Mouse (Mus musculus) liver, embryonic 14.5 days (tissue): ENCODE results near the gene Fastk.

ENCODE experiments used
- CTCF ChIP-seq: IDR thresholded peaks from 2 replicates; pipeline ENCODE4 v1.5.1; 2016; ENCODE audit warnings: antibody characterized with exemption, low read depth, control low read depth
- EP300 ChIP-seq: IDR thresholded peaks from 2 replicates; pipeline ENCODE4 v1.6.1; 2016; ENCODE audit warnings: antibody characterized with exemption, low read depth

DNA sequence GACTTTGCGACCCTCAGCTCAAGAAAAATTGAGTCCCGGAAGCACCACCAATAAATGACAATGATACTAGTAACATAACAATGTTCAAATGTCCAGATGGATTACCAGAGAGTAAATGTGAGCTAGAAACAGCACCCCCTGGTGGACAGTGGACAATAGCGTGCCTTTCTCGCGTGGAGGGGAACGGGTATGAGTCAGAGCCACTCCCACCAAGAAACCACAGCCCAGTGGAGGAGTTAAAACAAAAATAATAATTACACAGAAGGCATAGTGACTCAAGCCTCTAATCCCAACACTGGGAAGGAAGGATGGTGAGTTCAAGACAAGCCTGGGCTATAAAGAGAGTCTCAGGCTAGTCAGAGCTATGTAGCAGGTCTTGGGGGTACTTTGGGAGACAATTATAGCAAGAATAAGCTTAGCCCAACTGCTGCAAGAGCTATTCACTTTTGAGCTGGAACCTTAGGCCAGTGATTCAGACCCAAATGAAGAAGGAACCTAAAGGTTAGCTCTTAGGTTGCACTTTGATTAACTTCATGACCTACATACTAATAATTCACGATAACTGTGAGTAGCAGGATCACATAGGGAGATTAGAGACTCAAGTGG, 51.6 kb downstream of the Fastk start, which contains the start of gene Abcb8:
- peak; percentile 98 for TF ChIP-seq CTCF
- no peak for TF ChIP-seq EP300
